Mouse (Mus musculus) limb, embryonic 10.5 days (tissue): ENCODE results near the gene Phlda2. TPM values are rescaled to one million over a fixed set of nuclear protein-coding genes. Genes with fewer than 3 reads are reported as not detected.
"Not testable (repeated sequence)": the region's sequence is repeated elsewhere in the genome, so short reads cannot be mapped to it uniquely, and the experiment has no call there.

Experiments used
- DNase-seq: peaks from one replicate; pipeline ENCODE4 v3.0.0-alpha.2; 2017; ENCODE audit warnings: low spot score
- H3K27ac ChIP-seq: fragments of 300-500 bp; sonication (generic); 2 replicates; pipeline ENCODE4 v1.5.1; 2016; ENCODE audit warnings: mild to moderate bottlenecking
- H3K27me3 ChIP-seq: fragments of 300-500 bp; sonication (generic); 2 replicates; pipeline ENCODE4 v1.6.1; 2016; ENCODE audit warnings: low read depth, mild to moderate bottlenecking; ENCODE audit not compliant: poor library complexity, severe bottlenecking
- H3K36me3 ChIP-seq: fragments of 300-500 bp; sonication (generic); 2 replicates; pipeline ENCODE4 v1.6.1; 2016; ENCODE audit warnings: mild to moderate bottlenecking, moderate library complexity
- H3K4me1 ChIP-seq: fragments of 300-500 bp; sonication (generic); 2 replicates; pipeline ENCODE4 v1.6.1; 2016
- H3K4me3 ChIP-seq: fragments of 300-500 bp; sonication (generic); 2 replicates; pipeline ENCODE4 v1.5.1; 2016; ENCODE audit warnings: mild to moderate bottlenecking, moderate library complexity
- H3K9me3 ChIP-seq: fragments of 300-500 bp; sonication (generic); replicated peaks from 2 replicates; pipeline ENCODE4 v1.6.1; 2016; ENCODE audit warnings: mild to moderate bottlenecking
- WGBS: fragments of 180-500 bp; shearing (Covaris S2); methylation state at CpG from one replicate; pipeline ENCODE4 v1.1.7; 2016; 5-methylcytosine and 5-hydroxymethylcytosine counted together
- polyA plus RNA-seq: library from polyadenylated mRNA; unstranded; fragments of >200 nt; fragmentation: Nextera tagmentation; extraction: Ambion mirVana; gene quantifications from 2 replicates; pipeline ENCODE4 v1.2.1, GENCODE M21; 2016

The Phlda2 gene
- polyA plus RNA-seq = 2.6 and 3.1 TPM in 2 replicates

DNA sequence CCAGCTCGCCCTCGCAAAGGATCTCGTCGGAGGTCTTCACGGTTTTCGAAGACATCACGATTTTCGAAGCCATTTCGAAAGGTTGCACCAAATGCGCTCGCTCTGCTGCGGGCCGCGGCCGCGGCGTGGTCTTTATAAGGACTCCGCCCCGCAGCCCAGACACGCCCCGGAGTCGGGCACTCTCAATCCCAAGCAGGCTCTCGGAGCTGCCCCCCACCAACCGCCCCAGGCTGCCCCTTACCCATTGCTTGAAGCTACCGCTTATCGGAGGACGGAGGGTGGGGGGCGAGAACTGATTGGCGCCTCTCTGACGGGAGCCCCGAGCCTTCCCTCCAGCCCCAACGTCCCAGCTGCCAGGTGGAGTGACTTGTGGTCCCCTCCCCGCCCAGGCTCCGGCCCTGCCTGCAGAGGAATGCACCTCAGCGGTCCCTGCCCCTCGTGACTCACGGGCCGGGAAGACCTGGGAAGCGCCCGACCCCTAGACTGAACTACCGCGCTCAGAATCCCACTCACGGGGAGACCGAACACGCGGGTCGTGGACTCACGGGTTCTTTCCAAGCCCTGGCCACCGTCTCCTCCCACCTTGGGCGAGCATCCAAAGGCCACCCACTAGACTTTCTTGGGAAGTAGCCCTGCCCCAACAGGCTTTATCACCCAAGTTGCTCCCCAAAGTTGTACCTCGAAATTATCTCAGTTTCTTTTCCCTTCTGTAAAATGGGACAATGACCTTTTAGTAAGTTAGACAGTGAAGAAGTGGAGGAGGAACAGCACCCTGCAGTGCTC, at the start of gene Phlda2:
Gene Phlda2 (minus strand): TSS at position 733 of the 783 bp plus-strand sequence.
- no peaks in the 10 kb centered on the region for H3K36me3 ChIP-seq
- DNase-seq = no peak
- H3K27ac ChIP-seq = peak within 1 kb of the TSS; percentile 67
- 3% methylated on average over 51 of the region's 51 CpGs for WGBS
- H3K4me1 ChIP-seq = peaks cover 17% of the 10 kb centered on the region
- peak within 1 kb of the TSS; percentile 55 for H3K4me3 ChIP-seq
- no peaks in the 10 kb centered on the region for H3K9me3 ChIP-seq
- peaks cover 67% of the 10 kb centered on the region for H3K27me3 ChIP-seq

DNA sequence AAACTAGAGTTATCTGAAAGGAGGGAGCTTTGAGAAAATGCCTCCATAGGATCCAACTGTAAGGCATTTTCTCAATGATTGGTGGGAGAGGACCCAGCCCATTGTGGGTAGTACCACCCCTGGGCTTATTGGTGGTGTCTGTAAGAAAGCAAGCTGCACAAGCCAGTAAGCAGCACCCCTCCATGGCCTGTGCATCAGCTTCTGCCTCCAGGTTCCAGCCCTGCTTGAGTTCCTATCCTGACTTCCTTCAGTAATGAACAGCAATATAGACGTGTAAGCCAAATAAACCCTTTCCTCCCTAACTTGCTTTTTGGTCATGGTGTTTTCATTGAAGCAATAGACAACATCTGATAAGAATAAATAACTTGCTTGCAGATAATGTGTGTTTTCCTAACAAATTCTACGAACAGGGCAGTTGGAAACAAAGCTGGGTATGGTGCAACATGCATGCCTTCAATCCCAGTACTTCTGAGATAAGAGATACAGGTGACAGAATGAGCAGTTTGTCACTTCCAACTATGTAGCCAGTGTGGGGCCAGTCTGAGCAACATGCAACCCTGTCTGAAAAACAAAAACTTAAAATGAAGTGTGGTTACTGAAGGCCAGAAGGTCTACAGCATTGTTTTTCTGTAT, 46.8 kb upstream of the Phlda2 start:
- WGBS = 40% methylated on average over 2 of the region's 2 CpGs
- peak overlapping the region; percentile 98 for H3K27ac ChIP-seq
- H3K9me3 ChIP-seq = no peaks in the 10 kb centered on the region
- H3K4me1 ChIP-seq = peaks cover 26% of the 10 kb centered on the region
- peak overlapping the region; percentile 96 for H3K4me3 ChIP-seq
- peaks cover 36% of the 10 kb centered on the region for H3K36me3 ChIP-seq
- H3K27me3 ChIP-seq = no peaks in the 10 kb centered on the region
- DNase-seq = no peak

DNA sequence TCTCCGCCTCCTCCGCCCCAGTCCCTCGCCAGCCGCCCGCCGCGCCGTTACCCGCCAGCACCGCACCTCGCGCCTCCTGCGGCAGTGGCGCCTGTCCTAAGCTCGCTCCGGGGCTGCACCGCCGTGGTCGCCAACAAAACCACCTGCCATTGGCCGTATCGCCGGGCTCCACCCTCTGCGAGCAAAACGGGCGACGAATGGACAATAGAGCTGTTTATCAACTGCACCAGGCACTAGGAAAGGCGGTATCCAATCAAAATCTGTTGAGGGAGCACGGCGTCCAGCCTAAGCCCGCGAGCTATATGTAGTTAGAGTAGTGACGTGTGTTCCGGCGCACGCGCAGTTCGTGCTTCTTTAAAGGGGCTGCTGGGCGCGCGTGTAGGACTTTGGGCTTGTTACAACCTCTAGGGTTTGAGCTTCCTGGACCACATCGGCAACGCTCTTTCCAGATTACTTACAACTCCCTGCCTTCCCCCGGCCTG, 46.1 kb upstream of the Phlda2 start, which contains the start of gene Nap1l4:
Gene Nap1l4 (minus strand): TSS at position 131 of the 482 bp plus-strand sequence.
- Histone ChIP-seq H3K27me3 (no peaks in the 10 kb centered on the region), H3K36me3 (peaks cover 32% of the 10 kb centered on the region), H3K4me3 (peak within 1 kb of the TSS; percentile 96), H3K9me3 (no peaks in the 10 kb centered on the region), H3K27ac (peak within 1 kb of the TSS; percentile 98), H3K4me1 (peaks cover 27% of the 10 kb centered on the region)
- under 1% methylated on average over 43 of the region's 43 CpGs for WGBS
- peak; percentile 99 for DNase-seq

DNA sequence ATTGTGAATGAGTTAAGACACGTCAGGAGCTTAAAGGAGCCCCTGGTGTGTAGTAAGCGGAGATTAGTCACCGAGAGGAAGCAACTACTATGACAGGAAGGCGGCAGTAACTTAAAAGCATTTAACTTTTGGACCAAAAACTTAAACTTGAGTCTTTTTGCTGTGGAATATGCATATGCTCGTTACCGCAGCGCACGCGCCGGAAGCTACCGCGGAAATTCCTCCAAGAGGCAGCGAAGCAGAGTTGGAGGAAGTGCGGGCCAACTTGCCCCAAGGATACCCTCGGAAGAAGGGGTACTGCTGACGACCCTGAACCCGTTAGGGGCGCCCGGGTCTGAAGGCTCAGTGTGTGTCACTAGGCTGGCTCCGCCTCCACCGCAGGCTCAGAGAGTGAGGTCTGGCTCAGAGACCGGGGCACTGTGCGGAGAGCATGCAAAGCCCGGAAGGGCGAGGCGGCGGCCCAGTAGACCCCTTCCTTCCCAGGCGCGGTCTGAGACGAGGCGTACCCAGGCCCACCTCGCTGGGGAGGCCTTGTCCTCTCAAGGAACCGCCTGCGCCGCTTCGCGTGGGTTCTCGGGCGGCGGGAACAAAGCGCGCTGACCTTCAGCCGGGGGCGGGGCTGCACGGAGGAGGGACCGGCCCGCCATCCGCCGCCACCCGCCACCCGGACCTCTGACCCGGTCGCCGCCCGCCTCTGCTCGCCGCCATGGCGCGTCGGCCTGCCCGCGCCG, 45.4 kb upstream of the Phlda2 start:
- Histone ChIP-seq H3K4me3 (peak overlapping the region; percentile 96), H3K27me3 (no peaks in the 10 kb centered on the region), H3K36me3 (peaks cover 30% of the 10 kb centered on the region), H3K9me3 (no peaks in the 10 kb centered on the region), H3K27ac (peak overlapping the region; percentile 98), H3K4me1 (peaks cover 33% of the 10 kb centered on the region)
- under 1% methylated on average over 56 of the region's 63 CpGs for WGBS
- DNase-seq = no peak

DNA sequence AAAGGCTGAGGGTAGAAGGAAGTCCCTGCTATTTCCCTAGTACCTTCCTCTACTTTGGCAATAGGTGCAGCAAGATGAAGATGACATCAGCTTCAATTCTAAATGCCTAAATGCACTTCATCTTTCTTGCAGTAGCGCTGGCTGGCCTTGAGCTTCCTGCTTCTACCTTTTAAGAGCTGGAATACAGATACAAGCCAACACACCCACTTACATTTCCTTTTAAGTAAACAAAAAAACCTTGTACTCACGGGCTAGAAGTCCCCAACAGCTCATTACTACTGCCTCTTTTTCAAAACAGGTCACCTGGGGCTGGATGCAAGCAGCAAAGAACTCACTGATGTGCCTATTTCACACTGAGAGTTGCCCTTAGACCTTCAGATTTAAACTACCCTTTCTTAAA, 43.6 kb upstream of the Phlda2 start:
- H3K4me3 ChIP-seq = 0 out of 2 replicates have a peak overlapping the region, but pooled peaks have one; percentile 8
- peaks cover 39% of the 10 kb centered on the region for H3K4me1 ChIP-seq
- no peaks in the 10 kb centered on the region for H3K27me3 ChIP-seq
- WGBS = 81% methylated on average over 2 of the region's 2 CpGs
- H3K27ac ChIP-seq = no peak overlapping the region
- peaks cover 31% of the 10 kb centered on the region for H3K36me3 ChIP-seq
- H3K9me3 ChIP-seq = no peaks in the 10 kb centered on the region
- no peak for DNase-seq

DNA sequence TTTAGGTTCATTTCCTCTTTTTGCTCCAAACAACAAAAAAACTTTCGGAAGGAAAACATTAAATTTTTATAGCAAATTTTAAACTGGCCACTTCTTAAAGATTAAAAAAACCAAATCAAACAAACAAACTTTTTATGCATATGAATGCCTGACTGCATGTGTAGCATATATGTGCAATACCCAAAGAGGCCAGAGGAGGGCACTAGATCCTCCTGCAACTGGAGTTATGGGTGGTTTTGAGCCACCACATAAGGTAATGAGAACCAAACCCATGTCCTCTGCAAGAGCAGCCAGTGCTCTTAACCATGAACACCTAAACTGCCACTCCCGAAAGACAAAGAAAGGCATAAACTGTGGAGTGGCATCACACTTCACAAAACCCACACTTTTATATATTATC, 41.4 kb upstream of the Phlda2 start:
- H3K36me3 ChIP-seq = peaks cover 51% of the 10 kb centered on the region
- no peak overlapping the region for H3K4me3 ChIP-seq
- H3K27me3 ChIP-seq = no peaks in the 10 kb centered on the region
- 93% methylated on average over 2 of the region's 2 CpGs for WGBS
- no peak overlapping the region for H3K27ac ChIP-seq
- no peaks in the 10 kb centered on the region for H3K9me3 ChIP-seq
- peak; percentile 53 for DNase-seq
- peaks cover 30% of the 10 kb centered on the region for H3K4me1 ChIP-seq

DNA sequence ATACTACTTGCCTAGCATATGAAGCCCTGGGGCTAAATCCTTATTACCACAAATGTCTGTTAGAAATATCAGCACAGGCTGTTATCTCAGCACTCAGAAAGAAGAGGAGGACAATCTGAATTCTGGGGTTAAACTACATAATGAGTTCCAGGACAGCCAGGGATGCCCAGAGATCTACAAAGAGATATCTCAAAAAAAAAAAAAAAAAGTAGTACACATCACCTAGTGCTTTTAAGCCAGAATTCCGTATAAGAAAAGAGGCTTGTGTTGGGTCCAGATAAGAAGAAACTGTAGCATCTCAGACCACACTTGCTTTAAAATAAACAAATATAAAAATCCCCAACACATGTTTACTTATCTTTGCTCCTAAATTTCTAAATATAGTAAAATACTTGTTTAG, 35.7 kb upstream of the Phlda2 start:
- no peaks in the 10 kb centered on the region for H3K9me3 ChIP-seq
- H3K27me3 ChIP-seq = no peaks in the 10 kb centered on the region
- H3K4me1 ChIP-seq = peaks cover 9% of the 10 kb centered on the region
- peaks cover 85% of the 10 kb centered on the region for H3K36me3 ChIP-seq
- DNase-seq = no peak
- no peak overlapping the region for H3K27ac ChIP-seq
- no peak overlapping the region for H3K4me3 ChIP-seq
- WGBS = 83% methylated on average over 1 of the region's 1 CpGs

DNA sequence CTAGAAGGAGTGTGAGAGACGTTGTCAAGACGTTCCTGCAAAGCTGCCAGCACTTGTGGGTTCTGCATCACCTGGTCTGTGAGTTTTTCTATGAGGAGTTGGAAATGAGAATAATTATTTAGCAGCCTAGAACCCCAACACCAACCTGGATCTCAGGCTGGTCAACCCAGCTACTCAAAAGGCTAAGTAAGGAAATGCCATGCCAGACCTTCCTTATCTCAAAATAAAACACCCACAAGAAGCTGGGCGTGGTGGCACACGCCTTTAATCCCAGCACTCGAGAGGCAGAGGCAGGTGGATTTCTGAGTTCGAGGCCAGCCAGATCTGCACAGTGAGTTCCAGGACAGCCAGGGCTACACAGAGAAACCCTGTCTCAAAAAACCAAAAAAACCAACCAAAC, 35.3 kb upstream of the Phlda2 start:
- not testable (repeated sequence) for H3K4me3 ChIP-seq, H3K4me1 ChIP-seq, DNase-seq, H3K27me3 ChIP-seq, H3K9me3 ChIP-seq, H3K27ac ChIP-seq
- 91% methylated on average over 6 of the region's 6 CpGs for WGBS
- peaks cover 89% of the 10 kb centered on the region for H3K36me3 ChIP-seq

DNA sequence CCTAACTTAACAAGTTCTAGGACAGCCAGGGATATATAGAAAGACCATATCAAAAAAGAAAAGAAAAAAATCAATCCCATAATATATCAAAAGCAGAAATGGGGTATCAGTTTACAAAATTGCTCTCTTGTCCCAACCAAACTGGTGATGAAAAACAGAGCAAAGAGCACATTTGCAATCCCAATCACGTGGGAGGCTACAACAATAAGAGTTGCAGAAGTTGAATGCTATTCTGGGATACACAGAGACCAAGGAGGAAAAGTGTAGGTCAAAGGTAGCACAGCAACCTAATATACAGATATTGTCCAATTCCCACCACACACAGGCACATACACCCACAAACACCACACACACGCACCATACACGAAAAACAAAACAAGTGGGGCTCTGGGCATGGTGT, 33.3 kb upstream of the Phlda2 start:
- 91% methylated on average over 3 of the region's 3 CpGs for whole genome bisulfite sequencing
- no peak for DNase-seq
- peaks cover 98% of the 10 kb centered on the region for H3K36me3 ChIP-seq
- H3K9me3 ChIP-seq = no peaks in the 10 kb centered on the region
- H3K4me1 ChIP-seq = no peaks in the 10 kb centered on the region
- no peak overlapping the region for H3K27ac ChIP-seq
- H3K4me3 ChIP-seq = no peak overlapping the region
- H3K27me3 ChIP-seq = no peaks in the 10 kb centered on the region

DNA sequence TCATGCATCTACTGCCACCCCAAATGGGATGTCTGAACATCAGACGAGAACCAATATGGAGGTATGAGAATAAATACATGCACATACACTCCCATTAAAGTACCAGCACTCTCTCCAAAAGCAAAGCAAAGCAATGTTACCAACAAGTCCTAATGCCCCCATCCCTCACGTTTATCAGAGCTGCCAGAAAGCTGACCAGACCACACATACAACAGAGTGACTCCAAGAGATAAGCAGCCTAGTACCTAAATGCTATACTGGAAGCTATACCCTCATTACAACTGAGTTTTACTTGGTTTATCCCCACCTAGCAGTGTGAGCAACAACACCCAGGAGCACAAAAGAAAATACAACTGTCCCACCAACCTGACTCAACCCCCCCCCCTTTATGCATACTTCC, 30.3 kb upstream of the Phlda2 start:
- Histone ChIP-seq H3K27ac (no peak overlapping the region), H3K9me3 (no peaks in the 10 kb centered on the region), H3K27me3 (no peaks in the 10 kb centered on the region), H3K4me3 (no peak overlapping the region), H3K36me3 (peaks cover 100% of the 10 kb centered on the region), H3K4me1 (no peaks in the 10 kb centered on the region)
- no peak for DNase-seq
- 90% methylated on average over 2 of the region's 2 CpGs for WGBS

DNA sequence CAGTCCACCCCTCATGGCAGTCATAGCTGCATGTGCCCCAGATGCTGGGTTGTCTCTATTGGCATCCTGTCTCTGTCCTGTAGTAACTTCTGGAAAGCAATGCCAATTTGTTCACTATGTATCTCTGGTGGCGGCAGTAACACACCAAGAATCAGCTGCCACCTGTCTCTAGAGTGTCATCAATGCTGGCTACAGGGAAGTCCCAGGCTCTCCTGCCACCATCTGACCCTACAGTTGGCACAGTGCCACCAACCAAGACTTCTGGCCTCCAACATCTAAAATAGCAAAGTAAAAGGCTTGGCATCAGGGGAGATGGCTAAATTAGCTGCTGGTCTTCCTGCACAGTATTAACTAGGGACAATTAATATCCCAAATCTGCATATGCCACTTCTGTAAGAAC, 29.5 kb upstream of the Phlda2 start:
- Histone ChIP-seq H3K27me3 (no peaks in the 10 kb centered on the region), H3K9me3 (no peaks in the 10 kb centered on the region), H3K4me1 (no peaks in the 10 kb centered on the region), H3K27ac (no peak overlapping the region), H3K4me3 (no peak overlapping the region), H3K36me3 (peaks cover 100% of the 10 kb centered on the region)
- WGBS = 94% methylated on average over 1 of the region's 1 CpGs
- no peak for DNase-seq

DNA sequence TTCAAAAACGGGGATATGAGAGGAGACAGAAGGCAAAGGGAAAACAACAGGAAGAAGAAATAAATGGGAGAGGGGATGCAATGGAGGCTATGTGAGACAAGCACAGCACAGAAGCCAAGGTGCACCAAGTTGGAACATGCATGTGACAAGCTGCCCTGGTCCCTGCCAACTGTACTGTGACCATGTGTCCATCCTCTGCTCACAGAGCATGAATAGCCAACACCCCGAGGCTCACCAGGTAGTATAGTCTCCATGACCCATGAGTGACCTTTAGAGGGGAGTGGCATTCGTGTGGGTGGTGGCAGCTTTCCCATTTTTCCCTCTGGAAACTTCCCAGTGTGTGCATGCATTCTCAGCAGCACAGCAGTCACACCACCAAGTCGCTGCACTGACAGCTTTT, 16.4 kb upstream of the Phlda2 start:
- WGBS = 87% methylated on average over 4 of the region's 4 CpGs
- no peak overlapping the region for H3K27ac ChIP-seq
- H3K9me3 ChIP-seq = no peaks in the 10 kb centered on the region
- no peaks in the 10 kb centered on the region for H3K27me3 ChIP-seq
- H3K36me3 ChIP-seq = peaks cover 100% of the 10 kb centered on the region
- no peak overlapping the region for H3K4me3 ChIP-seq
- DNase-seq = no peak
- no peaks in the 10 kb centered on the region for H3K4me1 ChIP-seq

DNA sequence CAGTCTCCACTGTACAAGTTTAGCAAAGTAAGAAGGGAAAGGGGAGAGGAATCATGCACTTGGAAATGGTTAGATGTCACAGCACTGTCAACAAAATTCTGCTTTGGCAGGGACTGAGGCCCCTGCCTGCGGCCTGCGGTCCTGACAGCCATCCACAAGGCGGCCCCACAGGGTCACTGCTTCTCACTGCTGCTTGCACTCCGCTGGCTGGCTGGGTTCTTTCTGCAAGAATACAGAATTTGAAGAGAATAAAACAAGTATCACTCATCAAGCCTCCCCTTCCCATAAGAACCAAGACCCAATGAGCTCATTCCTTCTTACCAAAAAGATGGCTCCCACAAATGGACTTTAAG, 11.4 kb upstream of the Phlda2 start:
- Histone ChIP-seq H3K4me1 (no peaks in the 10 kb centered on the region), H3K27ac (no peak overlapping the region), H3K9me3 (no peaks in the 10 kb centered on the region), H3K27me3 (no peaks in the 10 kb centered on the region), H3K4me3 (no peak overlapping the region), H3K36me3 (peaks cover 75% of the 10 kb centered on the region)
- no peak for DNase-seq
- 92% methylated on average over 4 of the region's 4 CpGs for WGBS
